Mouse (Mus musculus): ENCODE data around the gene Cnga4. TPM values are rescaled to one million over a fixed set of nuclear protein-coding genes. Genes with fewer than 3 reads are reported as not detected.
"Not testable (repeated sequence)": the region's sequence is repeated elsewhere in the genome, so short reads cannot be mapped to it uniquely, and the experiment has no call there.

Cnga4 gene
- not detected in 2 replicates for polyA plus RNA-seq (2014; fragmentation: Nextera tagmentation; extraction: Ambion mirVana)

GRCm38 (mm10) chr7:105404268-105404667, at the start of gene Cnga4:
Gene Cnga4, plus strand, starts transcription at chr7:105404568.
- no peaks in the 10 kb centered on the region; the same call in 1 of the 2 replicates for H3K4me1 ChIP-seq (ENCODE audit: control insufficient read depth, insufficient read depth, low read length)
- H3K36me3 ChIP-seq (ENCODE audit: control insufficient read depth, insufficient read depth, low read length) = no peaks in the 10 kb centered on the region
- no peak within 1 kb of the TSS for H3K4me2 ChIP-seq (replicated peaks; ENCODE audit: low read depth, low read length)
- H3K9me3 ChIP-seq (ENCODE audit: control insufficient read depth, low read depth, low read length) = no peaks in the 10 kb centered on the region
- H3K27me3 ChIP-seq (ENCODE audit: control insufficient read depth, insufficient read depth, low read length) = no peaks in the 10 kb centered on the region
- WGBS = 62% methylated on average over 5 of the region's 5 CpGs
- ATAC-seq (ENCODE audit: insufficient number of reproducible peaks, insufficient read depth, low FRiP score, low read depth) = no peak
- H3K9ac ChIP-seq (replicated peaks; ENCODE audit: low read depth, low read length) = no peak within 1 kb of the TSS
- no peak within 1 kb of the TSS for H3K27ac ChIP-seq (ENCODE audit: low read length)
- no peak within 1 kb of the TSS for H3K4me3 ChIP-seq (ENCODE audit: low read depth, low read length)

DNA sequence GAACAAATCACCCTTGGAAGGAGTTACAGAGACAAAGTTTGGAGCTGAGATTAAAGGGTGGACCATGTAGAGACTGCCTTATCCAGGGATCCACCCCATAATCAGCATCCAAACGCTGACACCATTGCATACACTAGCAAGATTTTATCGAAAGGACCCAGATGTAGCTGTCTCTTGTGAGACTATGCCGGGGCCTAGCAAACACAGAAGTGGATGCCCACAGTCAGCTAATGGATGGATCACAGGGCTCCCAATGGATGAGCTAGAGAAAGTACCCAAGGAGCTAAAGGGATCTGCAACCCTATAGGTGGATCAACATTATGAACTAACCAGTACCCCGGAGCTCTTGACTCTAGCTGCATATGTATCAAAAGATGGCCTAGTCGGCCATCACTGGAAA, 48.3 kb upstream of the Cnga4 start:
- H3K4me2 ChIP-seq (replicated peaks; ENCODE audit: low read depth, low read length); ATAC-seq (ENCODE audit: insufficient number of reproducible peaks, insufficient read depth, low FRiP score, low read depth); H3K9me3 ChIP-seq (ENCODE audit: control insufficient read depth, low read depth, low read length); H3K4me1 ChIP-seq (ENCODE audit: control insufficient read depth, insufficient read depth, low read length); H3K4me3 ChIP-seq (ENCODE audit: low read depth, low read length); H3K36me3 ChIP-seq (ENCODE audit: control insufficient read depth, insufficient read depth, low read length); H3K27me3 ChIP-seq (ENCODE audit: control insufficient read depth, insufficient read depth, low read length); H3K27ac ChIP-seq (ENCODE audit: low read length); H3K9ac ChIP-seq (replicated peaks; ENCODE audit: low read depth, low read length): not testable (repeated sequence)
- WGBS = no CpG with 5 or more reads among the region's 5 CpGs

DNA sequence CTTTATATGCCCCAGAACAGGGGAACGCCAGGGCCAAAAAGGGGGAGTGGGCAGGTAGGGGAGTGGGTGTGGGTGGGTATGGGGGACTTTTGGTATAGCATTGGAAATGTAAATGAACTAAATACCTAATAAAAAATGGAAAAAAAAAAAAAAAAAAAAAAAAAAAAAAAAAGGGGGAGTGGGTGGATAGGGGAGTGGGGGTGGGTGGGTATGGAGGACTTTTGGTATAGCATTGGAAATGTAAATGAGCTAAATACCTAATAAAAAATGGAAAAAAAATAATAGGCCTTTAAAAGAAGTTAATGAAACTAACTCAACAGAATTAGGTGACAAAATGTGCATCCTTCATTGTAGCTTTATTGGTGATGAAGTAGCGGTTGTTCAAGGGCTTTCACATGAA, 47.9 kb upstream of the Cnga4 start:
- WGBS = 87% methylated on average over 1 of the region's 2 CpGs
- ATAC-seq (ENCODE audit: insufficient number of reproducible peaks, insufficient read depth, low FRiP score, low read depth) = 0 out of 2 replicates have a peak, but pooled peaks have one; percentile 53
- not testable (repeated sequence) for H3K4me2 ChIP-seq (replicated peaks; ENCODE audit: low read depth, low read length); H3K4me3 ChIP-seq (ENCODE audit: low read depth, low read length); H3K27me3 ChIP-seq (ENCODE audit: control insufficient read depth, insufficient read depth, low read length); H3K36me3 ChIP-seq (ENCODE audit: control insufficient read depth, insufficient read depth, low read length); H3K9me3 ChIP-seq (ENCODE audit: control insufficient read depth, low read depth, low read length); H3K27ac ChIP-seq (ENCODE audit: low read length); H3K9ac ChIP-seq (replicated peaks; ENCODE audit: low read depth, low read length); H3K4me1 ChIP-seq (ENCODE audit: control insufficient read depth, insufficient read depth, low read length)

DNA sequence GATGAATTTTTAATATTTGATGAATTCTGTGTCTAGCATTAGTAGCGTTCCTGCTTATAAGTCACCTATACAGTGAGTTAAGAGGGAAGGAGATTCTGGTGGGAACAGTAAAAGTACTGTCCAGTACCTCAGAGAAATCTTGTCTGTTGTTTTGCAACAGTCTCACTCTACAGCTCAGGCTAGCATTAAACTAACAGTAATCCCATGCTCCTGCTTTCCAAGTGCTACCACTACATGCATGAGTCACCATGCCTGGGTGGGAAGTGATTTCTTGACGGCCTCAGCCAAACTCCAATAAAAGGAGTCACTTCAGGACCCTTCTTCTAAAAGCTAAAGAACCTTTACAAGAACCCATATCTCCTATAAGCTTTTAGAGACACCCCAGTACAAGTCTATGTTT, 42.7 kb upstream of the Cnga4 start:
- no peaks in the 10 kb centered on the region for H3K27me3 ChIP-seq (ENCODE audit: control insufficient read depth, insufficient read depth, low read length)
- no peak overlapping the region for H3K4me3 ChIP-seq (ENCODE audit: low read depth, low read length)
- no peak overlapping the region for H3K27ac ChIP-seq (ENCODE audit: low read length)
- ATAC-seq (ENCODE audit: insufficient number of reproducible peaks, insufficient read depth, low FRiP score, low read depth) = no peak
- 71% methylated on average over 2 of the region's 2 CpGs for WGBS
- H3K9me3 ChIP-seq (ENCODE audit: control insufficient read depth, low read depth, low read length) = no peaks in the 10 kb centered on the region
- H3K9ac ChIP-seq (replicated peaks; ENCODE audit: low read depth, low read length) = no peak overlapping the region
- H3K4me2 ChIP-seq (replicated peaks; ENCODE audit: low read depth, low read length) = no peak overlapping the region
- no peaks in the 10 kb centered on the region for H3K36me3 ChIP-seq (ENCODE audit: control insufficient read depth, insufficient read depth, low read length)
- no peaks in the 10 kb centered on the region for H3K4me1 ChIP-seq (ENCODE audit: control insufficient read depth, insufficient read depth, low read length)

DNA sequence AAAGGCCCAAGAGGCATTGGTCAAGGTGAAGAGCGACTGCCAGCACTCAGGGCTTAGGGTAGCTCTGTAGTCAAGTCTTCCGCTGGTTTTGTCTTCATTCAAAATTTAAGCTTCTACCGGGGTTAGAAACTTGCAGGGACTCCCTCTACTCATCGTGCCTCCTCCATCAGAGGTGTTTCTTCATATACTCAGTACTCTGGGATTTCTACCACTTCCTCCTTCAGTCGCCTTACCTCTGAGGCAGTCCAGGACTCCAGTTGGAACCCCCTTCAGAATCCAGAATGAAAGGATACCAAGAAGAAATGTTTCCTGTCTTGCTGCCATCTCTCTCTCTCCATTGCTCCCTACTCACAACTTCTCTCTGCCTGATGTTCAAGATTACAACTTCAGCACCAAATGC, 37.1 kb upstream of the Cnga4 start:
- no peak overlapping the region for H3K27ac ChIP-seq (ENCODE audit: low read length)
- 83% methylated on average over 5 of the region's 5 CpGs for WGBS

GRCm38 (mm10) chr7:105367930-105368329, 36.4 kb upstream of the Cnga4 start, which contains the start of gene Olfr692:
Gene Olfr692, plus strand, starts transcription at chr7:105368230.
- H3K4me1 ChIP-seq (ENCODE audit: control insufficient read depth, insufficient read depth, low read length) = no peaks in the 10 kb centered on the region
- H3K4me3 ChIP-seq (ENCODE audit: low read depth, low read length) = no peak within 1 kb of the TSS
- no peaks in the 10 kb centered on the region for H3K27me3 ChIP-seq (ENCODE audit: control insufficient read depth, insufficient read depth, low read length)
- H3K36me3 ChIP-seq (ENCODE audit: control insufficient read depth, insufficient read depth, low read length) = no peaks in the 10 kb centered on the region
- 89% methylated on average over 1 of the region's 1 CpGs for WGBS
- no peak for ATAC-seq (ENCODE audit: insufficient number of reproducible peaks, insufficient read depth, low FRiP score, low read depth)
- H3K4me2 ChIP-seq (replicated peaks; ENCODE audit: low read depth, low read length) = no peak within 1 kb of the TSS
- no peak within 1 kb of the TSS for H3K27ac ChIP-seq (ENCODE audit: low read length)
- H3K9ac ChIP-seq (replicated peaks; ENCODE audit: low read depth, low read length) = no peak within 1 kb of the TSS
- no peaks in the 10 kb centered on the region for H3K9me3 ChIP-seq (ENCODE audit: control insufficient read depth, low read depth, low read length)

More for the DNA sequence above, 37.1 kb upstream of the Cnga4 start:
- Histone ChIP-seq H3K4me2 (replicated peaks; ENCODE audit: low read depth, low read length) (no peak overlapping the region), H3K36me3 (ENCODE audit: control insufficient read depth, insufficient read depth, low read length) (no peaks in the 10 kb centered on the region), H3K4me1 (ENCODE audit: control insufficient read depth, insufficient read depth, low read length) (no peaks in the 10 kb centered on the region), H3K27me3 (ENCODE audit: control insufficient read depth, insufficient read depth, low read length) (no peaks in the 10 kb centered on the region), H3K9me3 (ENCODE audit: control insufficient read depth, low read depth, low read length) (no peaks in the 10 kb centered on the region), H3K4me3 (ENCODE audit: low read depth, low read length) (no peak overlapping the region), H3K9ac (replicated peaks; ENCODE audit: low read depth, low read length) (no peak overlapping the region)
- ATAC-seq (ENCODE audit: insufficient number of reproducible peaks, insufficient read depth, low FRiP score, low read depth) = no peak

- H3K9ac ChIP-seq (replicated peaks; ENCODE audit: low read depth, low read length) = no peak overlapping the region
- no peaks in the 10 kb centered on the region for H3K4me1 ChIP-seq (ENCODE audit: control insufficient read depth, insufficient read depth, low read length)
- H3K4me3 ChIP-seq (ENCODE audit: low read depth, low read length) = no peak overlapping the region
- H3K36me3 ChIP-seq (ENCODE audit: control insufficient read depth, insufficient read depth, low read length) = peaks cover 3% of the 10 kb centered on the region; the same call in 1 of the 2 replicates
- H3K27me3 ChIP-seq (ENCODE audit: control insufficient read depth, insufficient read depth, low read length) = no peaks in the 10 kb centered on the region
- H3K27ac ChIP-seq (ENCODE audit: low read length) = no peak overlapping the region
- WGBS = 88% methylated on average over 4 of the region's 4 CpGs
- no peak for ATAC-seq (ENCODE audit: insufficient number of reproducible peaks, insufficient read depth, low FRiP score, low read depth)
- no peaks in the 10 kb centered on the region for H3K9me3 ChIP-seq (ENCODE audit: control insufficient read depth, low read depth, low read length)
- H3K4me2 ChIP-seq (replicated peaks; ENCODE audit: low read depth, low read length) = no peak overlapping the region
Measured at GRCm38 (mm10) chr7:105368521-105368920, 35.8 kb upstream of the Cnga4 start.

DNA sequence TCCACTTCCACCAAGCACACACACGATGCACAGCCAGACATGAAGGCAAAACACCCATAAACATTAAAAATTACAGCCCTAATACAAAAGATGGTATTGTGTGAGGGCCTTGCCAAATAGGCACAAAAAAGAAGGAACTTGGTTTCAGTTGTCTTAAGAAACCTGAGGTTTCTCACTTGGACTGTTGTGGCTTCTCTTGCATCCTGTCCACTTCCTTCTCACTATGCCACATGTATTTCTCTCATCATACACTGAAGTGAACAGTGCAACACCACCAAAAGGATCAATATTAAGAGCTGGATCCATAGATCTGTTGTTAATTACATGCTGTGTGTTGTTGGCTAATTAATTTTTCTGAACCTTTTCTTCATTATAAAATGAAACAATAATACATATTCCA, 31.5 kb upstream of the Cnga4 start:
- Histone ChIP-seq H3K27me3 (ENCODE audit: control insufficient read depth, insufficient read depth, low read length) (no peaks in the 10 kb centered on the region), H3K9me3 (ENCODE audit: control insufficient read depth, low read depth, low read length) (no peaks in the 10 kb centered on the region), H3K36me3 (ENCODE audit: control insufficient read depth, insufficient read depth, low read length) (peaks cover 13% of the 10 kb centered on the region), H3K9ac (replicated peaks; ENCODE audit: low read depth, low read length) (no peak overlapping the region), H3K4me1 (ENCODE audit: control insufficient read depth, insufficient read depth, low read length) (no peaks in the 10 kb centered on the region), H3K27ac (ENCODE audit: low read length) (no peak overlapping the region), H3K4me2 (replicated peaks; ENCODE audit: low read depth, low read length) (no peak overlapping the region), H3K4me3 (ENCODE audit: low read depth, low read length) (no peak overlapping the region)
- ATAC-seq (ENCODE audit: insufficient number of reproducible peaks, insufficient read depth, low FRiP score, low read depth) = no peak
- 88% methylated on average over 1 of the region's 1 CpGs for WGBS

- Histone ChIP-seq H3K4me1 (ENCODE audit: control insufficient read depth, insufficient read depth, low read length) (no peaks in the 10 kb centered on the region), H3K4me2 (replicated peaks; ENCODE audit: low read depth, low read length) (no peak overlapping the region), H3K27me3 (ENCODE audit: control insufficient read depth, insufficient read depth, low read length) (no peaks in the 10 kb centered on the region), H3K9me3 (ENCODE audit: control insufficient read depth, low read depth, low read length) (no peaks in the 10 kb centered on the region), H3K9ac (replicated peaks; ENCODE audit: low read depth, low read length) (no peak overlapping the region), H3K27ac (ENCODE audit: low read length) (no peak overlapping the region), H3K36me3 (ENCODE audit: control insufficient read depth, insufficient read depth, low read length) (peaks cover 19% of the 10 kb centered on the region), H3K4me3 (ENCODE audit: low read depth, low read length) (no peak overlapping the region)
- ATAC-seq (ENCODE audit: insufficient number of reproducible peaks, insufficient read depth, low FRiP score, low read depth) = no peak
- WGBS = 87% methylated on average over 4 of the region's 4 CpGs
Measured at GRCm38 (mm10) chr7:105373509-105373908, 30.9 kb upstream of the Cnga4 start.
